Mouse (Mus musculus): ENCODE results near the gene Tmem189. TPM values are rescaled to one million over a fixed set of nuclear protein-coding genes. Genes with fewer than 3 reads are reported as not detected.

The Tmem189 gene
- total RNA-seq, 2 experiments from 2014 or later, result 22.0 to 23.0 TPM

DNA sequence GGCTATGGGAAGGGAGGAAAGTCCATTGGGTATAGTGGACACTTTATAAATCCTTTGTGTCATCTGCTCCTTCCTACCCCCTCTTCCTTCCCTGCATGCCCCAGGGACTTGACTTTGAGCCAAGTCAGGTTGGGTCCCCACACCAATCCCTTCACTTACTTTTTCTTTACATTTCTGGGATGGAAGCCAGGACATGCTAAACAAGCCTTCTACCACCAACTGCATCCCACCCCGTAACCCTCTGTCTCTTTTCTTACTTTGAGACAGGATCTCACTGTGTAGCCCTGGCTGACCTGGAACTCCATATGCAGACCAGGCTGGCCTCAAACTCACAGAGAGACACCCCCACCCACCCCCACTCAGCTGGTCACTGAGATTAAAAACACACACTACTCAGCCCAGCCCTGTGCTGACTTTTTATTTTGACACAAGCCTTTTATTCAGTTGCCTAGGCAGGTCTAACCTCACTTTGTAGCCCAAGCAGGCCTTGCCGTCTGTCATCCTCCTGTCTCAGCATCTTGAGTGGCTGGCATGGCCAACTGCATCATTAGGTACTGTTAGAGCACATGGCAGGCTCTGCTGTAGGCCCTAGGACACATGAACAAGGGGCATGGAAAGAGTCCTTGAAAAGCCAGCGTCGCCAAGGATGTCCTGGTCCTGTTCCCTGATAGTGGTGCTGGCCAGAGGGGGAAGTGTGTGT is 95.9 kb downstream of the Tmem189 start:
- DNase-seq, result no peak

Small RNAs within 50 kb of the gene (microRNA-seq; reads per million reads assigned to microRNA genes)
- gene Gm22355, result 0 reads per million in 2 experiments

Other genes starting within 250 kb of the Tmem189 start
- gene Rnf114, start 197.2 kb downstream of the Tmem189 start, total RNA-seq (2021), result 10 to 100 TPM; 72.0 to 72.3 TPM
- gene Spata2, start 196.9 kb downstream of the Tmem189 start, total RNA-seq (2021), result 10 to 100 TPM; 13.1 to 16.4 TPM
- gene Snai1, start 151.6 kb downstream of the Tmem189 start, total RNA-seq (2021), result 1 to 10 TPM; 1.2 to 2.1 TPM
- 100 to 1,000 TPM; 119 to 126 TPM for gene Ube2v1, start 57.7 kb downstream of the Tmem189 start, total RNA-seq (2021)
- 10 to 100 TPM in 1 of 2 experiments, 1 to 10 TPM in 1; 9.3 to 17.0 TPM for gene Gm20431, start 28.3 kb downstream of the Tmem189 start, total RNA-seq (2021)
- 100 to 1,000 TPM; 127 to 160 TPM for gene Cebpb, start 907 bp downstream of the Tmem189 start, total RNA-seq (2021)
- 10 to 100 TPM; 16.4 to 19.8 TPM for gene Ptpn1, start 242.2 kb upstream of the Tmem189 start, total RNA-seq (2021)

Data from heart, adult 18-20 months (tissue).